In genomic region chr4:114486885-114487531, GRCm38 (mm10) we compare ENCODE assay signal across 14 mouse cellular contexts.
DNase-seq lines count a peak whose midpoint lies in the region; ATAC-seq lines count a peak whose summit lies in the region.
"Had no signal": no experiment of that assay in that cellular context is flagged by ENCODE, and none has a peak within 500 bp of the region (broad histone marks: within the 10 kb centered on the region; RNA-seq: fewer than 3 reads in every experiment).

No protein-coding gene starts in this region.

- peaks cover 16 to 21% of the 10 kb centered on the region in 2 experiments for H3K4me1 ChIP-seq in heart, embryonic 14.5 days (ENCODE audit: control insufficient read depth in 2 of 2, insufficient read depth in 2 of 2, low read length in 2 of 2)
- H3K4me1 ChIP-seq in midbrain, embryonic 11.5 days (ENCODE audit: control insufficient read depth, insufficient read depth, low read length): 0 out of 2 replicates have a peak, but pooled peaks cover under 1% of the 10 kb centered on the region
- H3K4me1 ChIP-seq in midbrain, embryonic 14.5 days (ENCODE audit: control insufficient read depth, insufficient read depth, low read length): no peaks in the 10 kb centered on the region
- peaks cover 13% of the 10 kb centered on the region for H3K4me1 ChIP-seq in hindbrain, embryonic 13.5 days (replicated peaks)
- peaks cover 21% of the 10 kb centered on the region for H3K4me1 ChIP-seq in limb, embryonic 13.5 days

- ATAC-seq in heart, embryonic 14.5 days (ENCODE audit: insufficient number of reproducible peaks, insufficient read depth, low FRiP score, low read depth): peak; percentile 37; the same call in 1 of the 2 replicates
- ATAC-seq in midbrain, embryonic 11.5 days (ENCODE audit: low FRiP score): no peak
- ATAC-seq in midbrain, embryonic 14.5 days (ENCODE audit: low FRiP score, low TSS enrichment): no peak
- peak; percentile 52; the same call in 1 of the 2 replicates for ATAC-seq in hindbrain, embryonic 13.5 days (ENCODE audit: low FRiP score)
- 0 out of 2 replicates have a peak, but pooled peaks have one; percentile 32 for ATAC-seq in limb, embryonic 13.5 days (ENCODE audit: low FRiP score, low read depth)
- no peak for ATAC-seq in CD4-positive, CD25-positive, alpha-beta regulatory T cell, adult 4 months
- ATAC-seq: intestine, embryonic 16.5 days; Patski had no signal

- H3K27ac ChIP-seq in heart, embryonic 14.5 days (replicated peaks in 1 of 2; ENCODE audit: control insufficient read depth in 1 of 2, insufficient read depth in 1 of 2, low read depth in 2 of 2, low read length in 2 of 2): peak overlapping the region in 1 of 2 experiments; percentile 58; a peak in 1 of 4 replicates
- no peak overlapping the region for H3K27ac ChIP-seq in midbrain, embryonic 11.5 days (ENCODE audit: low read depth, low read length)
- no peak overlapping the region for H3K27ac ChIP-seq in midbrain, embryonic 14.5 days (replicated peaks; ENCODE audit: low read depth, low read length)
- H3K27ac ChIP-seq in hindbrain, embryonic 13.5 days: no peak overlapping the region; the same call in 1 of the 2 replicates
- H3K27ac ChIP-seq in limb, embryonic 13.5 days: peak overlapping the region; percentile 17; the same call in 1 of the 2 replicates
- H3K27ac ChIP-seq: neural tube, embryonic 12.5 days had no signal

- no peak overlapping the region for H3K9ac ChIP-seq in heart, embryonic 14.5 days (ENCODE audit: low read length)
- no peak overlapping the region for H3K9ac ChIP-seq in midbrain, embryonic 11.5 days (ENCODE audit: low read length)
- H3K9ac ChIP-seq in midbrain, embryonic 14.5 days (replicated peaks; ENCODE audit: low read length): no peak overlapping the region
- no peak overlapping the region for H3K9ac ChIP-seq in hindbrain, embryonic 13.5 days
- H3K9ac ChIP-seq in limb, embryonic 13.5 days: no peak overlapping the region
- H3K9ac ChIP-seq: neural tube, embryonic 12.5 days had no signal

- peaks cover 52% of the 10 kb centered on the region for H3K27me3 ChIP-seq in heart, embryonic 14.5 days (ENCODE audit: control insufficient read depth, insufficient read depth, low read length)
- no peaks in the 10 kb centered on the region for H3K27me3 ChIP-seq in midbrain, embryonic 11.5 days (ENCODE audit: control insufficient read depth, insufficient read depth, low read length)
- H3K27me3 ChIP-seq in midbrain, embryonic 14.5 days (ENCODE audit: control insufficient read depth, insufficient read depth, low read length): no peaks in the 10 kb centered on the region
- no peaks in the 10 kb centered on the region for H3K27me3 ChIP-seq in hindbrain, embryonic 13.5 days
- H3K27me3 ChIP-seq in limb, embryonic 13.5 days: peaks cover 63% of the 10 kb centered on the region
- H3K27me3 ChIP-seq: neural tube, embryonic 12.5 days; Patski had no signal

- H3K36me3 ChIP-seq in heart, embryonic 14.5 days (ENCODE audit: control insufficient read depth, insufficient read depth, low read length): no peaks in the 10 kb centered on the region
- no peaks in the 10 kb centered on the region for H3K36me3 ChIP-seq in midbrain, embryonic 11.5 days (ENCODE audit: control insufficient read depth, insufficient read depth, low read length)
- no peaks in the 10 kb centered on the region for H3K36me3 ChIP-seq in midbrain, embryonic 14.5 days (ENCODE audit: control insufficient read depth, insufficient read depth, low read length)
- no peaks in the 10 kb centered on the region for H3K36me3 ChIP-seq in hindbrain, embryonic 13.5 days
- no peaks in the 10 kb centered on the region for H3K36me3 ChIP-seq in limb, embryonic 13.5 days
- H3K36me3 ChIP-seq: neural tube, embryonic 12.5 days had no signal

- no peak overlapping the region for H3K4me3 ChIP-seq in heart, embryonic 14.5 days (ENCODE audit: control insufficient read depth in 1 of 2, insufficient read depth in 1 of 2, low read depth in 1 of 2, low read length in 2 of 2)
- H3K4me3 ChIP-seq in midbrain, embryonic 11.5 days (ENCODE audit: low read depth, low read length): no peak overlapping the region
- no peak overlapping the region for H3K4me3 ChIP-seq in midbrain, embryonic 14.5 days (replicated peaks; ENCODE audit: low read depth, low read length)
- no peak overlapping the region for H3K4me3 ChIP-seq in hindbrain, embryonic 13.5 days
- no peak overlapping the region for H3K4me3 ChIP-seq in limb, embryonic 13.5 days
- H3K4me3 ChIP-seq: neural tube, embryonic 12.5 days had no signal

- WGBS in heart, embryonic 14.5 days: 34% methylated on average over 2 of the region's 2 CpGs
- WGBS in midbrain, embryonic 11.5 days: 86% methylated on average over 2 of the region's 2 CpGs
- WGBS in midbrain, embryonic 14.5 days: 79% methylated on average over 2 of the region's 2 CpGs
- WGBS in hindbrain, embryonic 13.5 days: 60% methylated on average over 2 of the region's 2 CpGs
- 54% methylated on average over 2 of the region's 2 CpGs for WGBS in limb, embryonic 13.5 days

- peaks cover 4% of the 10 kb centered on the region; the same call in 1 of the 2 replicates for H3K9me3 ChIP-seq in heart, embryonic 14.5 days (ENCODE audit: control insufficient read depth, low read length)
- H3K9me3 ChIP-seq in midbrain, embryonic 11.5 days (ENCODE audit: control insufficient read depth, low read length): no peaks in the 10 kb centered on the region
- no peaks in the 10 kb centered on the region for H3K9me3 ChIP-seq in midbrain, embryonic 14.5 days (ENCODE audit: control insufficient read depth, low read length)
- no peaks in the 10 kb centered on the region for H3K9me3 ChIP-seq in hindbrain, embryonic 13.5 days
- no peaks in the 10 kb centered on the region for H3K9me3 ChIP-seq in limb, embryonic 13.5 days

- H3K4me2 ChIP-seq in heart, embryonic 14.5 days (ENCODE audit: low read length): no peak overlapping the region
- H3K4me2 ChIP-seq in midbrain, embryonic 11.5 days: no peak overlapping the region
- no peak overlapping the region for H3K4me2 ChIP-seq in midbrain, embryonic 14.5 days (ENCODE audit: low read length)
- H3K4me2 ChIP-seq in hindbrain, embryonic 13.5 days: no peak overlapping the region
- H3K4me2 ChIP-seq in limb, embryonic 13.5 days (replicated peaks): no peak overlapping the region
- H3K4me2 ChIP-seq: neural tube, embryonic 12.5 days had no signal

- DNase-seq in heart, postnatal 36 days: no peak
- peak; percentile 19 for DNase-seq in midbrain, embryonic 11.5 days (ENCODE audit: low spot score, missing footprints)
- DNase-seq in midbrain, embryonic 14.5 days: no peak
- no peak for DNase-seq in adrenal gland, postnatal 25 days
- DNase-seq: cerebellum, adult 2 months; kidney, postnatal 14 days; lung, adult 18-20 months had no signal

- intact Hi-C loops in heart, postnatal 36 days (cut with DNase I): no loop called here

Comparison
In these comparisons a context has a peak if more than half of its experiments do, and no peak if none do; other contexts are left out.
1. ATAC-seq: peak in heart, embryonic 14.5 days (single experiment), hindbrain, embryonic 13.5 days (single experiment) and limb, embryonic 13.5 days (single experiment); none in midbrain, embryonic 11.5 days (single experiment), midbrain, embryonic 14.5 days (single experiment) and CD4-positive, CD25-positive, alpha-beta regulatory T cell, adult 4 months (single experiment).